Mouse (Mus musculus): ENCODE results near the gene Olfr1450. TPM values are rescaled to one million over a fixed set of nuclear protein-coding genes. Genes with fewer than 3 reads are reported as not detected.
"Not testable (repeated sequence)": the region's sequence is repeated elsewhere in the genome, so short reads cannot be mapped to it uniquely, and the experiment has no call there.

Gene Olfr1450
- polyA plus RNA-seq (2015; fragmentation: Nextera tagmentation; extraction: Ambion mirVana), result not detected in 2 replicates

- WGBS, result 90% methylated on average over 1 of the region's 1 CpGs
- Histone ChIP-seq H3K36me3 (replicated peaks) (no peaks in the 10 kb centered on the region), H3K4me3 (no peak within 1 kb of the TSS), H3K27me3 (replicated peaks) (no peaks in the 10 kb centered on the region), H3K4me2 (no peak within 1 kb of the TSS), H3K9ac (no peak within 1 kb of the TSS), H3K9me3 (peaks cover 8% of the 10 kb centered on the region; the same call in 1 of the 2 replicates), H3K4me1 (no peaks in the 10 kb centered on the region), H3K27ac (no peak within 1 kb of the TSS)
- no peak for ATAC-seq (replicated peaks)
These were observed at the start of gene Olfr1450 for GRCm38 (mm10) chr19:12949958-12950357. Olfr1450 (plus strand) TSS chr19:12950258.

- 98% methylated on average over 1 of the region's 1 CpGs for WGBS
- ATAC-seq (replicated peaks), result no peak
- H3K9me3 ChIP-seq, result no peaks in the 10 kb centered on the region
- no peak within 1 kb of the TSS for H3K27ac ChIP-seq
- no peak within 1 kb of the TSS for H3K4me2 ChIP-seq
- no peaks in the 10 kb centered on the region for H3K4me1 ChIP-seq
- H3K9ac ChIP-seq, result no peak within 1 kb of the TSS
- H3K27me3 ChIP-seq (replicated peaks), result no peaks in the 10 kb centered on the region
- no peak within 1 kb of the TSS for H3K4me3 ChIP-seq
- no peaks in the 10 kb centered on the region for H3K36me3 ChIP-seq (replicated peaks)
These were observed 46.4 kb upstream of the Olfr1450 start, which contains the start of gene Olfr1447 for GRCm38 (mm10) chr19:12903643-12904042. Olfr1447 (minus strand) TSS chr19:12903743.

GRCm38 (mm10) chr19:12924319-12924718 is 25.7 kb upstream of the Olfr1450 start, which contains the start of gene Olfr1448:
Olfr1448 (minus strand) TSS chr19:12924419.
- ATAC-seq (replicated peaks), result no peak
- Histone ChIP-seq H3K4me3 (no peak within 1 kb of the TSS), H3K36me3 (replicated peaks) (no peaks in the 10 kb centered on the region), H3K9ac (no peak within 1 kb of the TSS), H3K27me3 (replicated peaks) (no peaks in the 10 kb centered on the region), H3K4me1 (no peaks in the 10 kb centered on the region), H3K4me2 (no peak within 1 kb of the TSS), H3K9me3 (no peaks in the 10 kb centered on the region), H3K27ac (no peak within 1 kb of the TSS)
- WGBS, result 69% methylated on average over 1 of the region's 1 CpGs

- Histone ChIP-seq H3K27me3 (replicated peaks) (no peaks in the 10 kb centered on the region), H3K36me3 (replicated peaks) (no peaks in the 10 kb centered on the region), H3K4me3 (no peak within 1 kb of the TSS), H3K4me2 (no peak within 1 kb of the TSS), H3K9ac (no peak within 1 kb of the TSS), H3K27ac (no peak within 1 kb of the TSS), H3K4me1 (no peaks in the 10 kb centered on the region), H3K9me3 (no peaks in the 10 kb centered on the region)
- ATAC-seq (replicated peaks), result no peak
These were observed 19.5 kb upstream of the Olfr1450 start, which contains the start of gene Olfr1449 for GRCm38 (mm10) chr19:12930540-12930939. Olfr1449 (plus strand) TSS chr19:12930840.

- not testable (repeated sequence) for H3K4me1 ChIP-seq; H3K27me3 ChIP-seq (replicated peaks); H3K4me3 ChIP-seq; H3K4me2 ChIP-seq; ATAC-seq (replicated peaks); H3K36me3 ChIP-seq (replicated peaks); H3K27ac ChIP-seq; H3K9me3 ChIP-seq; H3K9ac ChIP-seq
- WGBS, result 83% methylated on average over 5 of the region's 5 CpGs
These were observed 20.0 kb downstream of the Olfr1450 start for GRCm38 (mm10) chr19:12970082-12970481.

- not testable (repeated sequence) for H3K9me3 ChIP-seq; H3K4me1 ChIP-seq; H3K9ac ChIP-seq; H3K4me2 ChIP-seq; H3K4me3 ChIP-seq; H3K27me3 ChIP-seq (replicated peaks); ATAC-seq (replicated peaks); H3K27ac ChIP-seq; H3K36me3 ChIP-seq (replicated peaks)
- 97% methylated on average over 4 of the region's 4 CpGs for WGBS
These were observed 42.3 kb downstream of the Olfr1450 start for GRCm38 (mm10) chr19:12992316-12992715.

- no peaks in the 10 kb centered on the region for H3K36me3 ChIP-seq (replicated peaks)
- WGBS, result 68% methylated on average over 2 of the region's 2 CpGs
- ATAC-seq (replicated peaks), result no peak
- H3K4me2 ChIP-seq, result no peak within 1 kb of the TSS
- no peak within 1 kb of the TSS for H3K27ac ChIP-seq
- H3K9me3 ChIP-seq, result peaks cover 5% of the 10 kb centered on the region; the same call in 1 of the 2 replicates
- no peaks in the 10 kb centered on the region for H3K4me1 ChIP-seq
- H3K4me3 ChIP-seq, result no peak within 1 kb of the TSS
- H3K9ac ChIP-seq, result no peak within 1 kb of the TSS
- H3K27me3 ChIP-seq (replicated peaks), result no peaks in the 10 kb centered on the region
These were observed 44.7 kb downstream of the Olfr1450 start, which contains the start of gene Olfr1451 for GRCm38 (mm10) chr19:12994714-12995113. Olfr1451 (plus strand) TSS chr19:12995014.

Other genes with a start within 250 kb of the Olfr1450 start
- 1.1 and 1.4 TPM in 2 replicates for gene Cntf, start 184.6 kb upstream of the Olfr1450 start, polyA plus RNA-seq (2015; fragmentation: Nextera tagmentation; extraction: Ambion mirVana)
- 13.5 and 13.8 TPM in 2 replicates for gene Zfp91, start 154.1 kb upstream of the Olfr1450 start, polyA plus RNA-seq (2015; fragmentation: Nextera tagmentation; extraction: Ambion mirVana)
- gene Lpxn, start 154.1 kb upstream of the Olfr1450 start, polyA plus RNA-seq (2015; fragmentation: Nextera tagmentation; extraction: Ambion mirVana), result 1.0 TPM in 2 replicates
- not detected in 2 replicates for gene Gm5244, start 103.6 kb upstream of the Olfr1450 start, polyA plus RNA-seq (2015; fragmentation: Nextera tagmentation; extraction: Ambion mirVana)
- gene Olfr1444, start 93.0 kb upstream of the Olfr1450 start, polyA plus RNA-seq (2015; fragmentation: Nextera tagmentation; extraction: Ambion mirVana), result not detected in 2 replicates
- not detected in 2 replicates for gene Olfr1445, start 66.4 kb upstream of the Olfr1450 start, polyA plus RNA-seq (2015; fragmentation: Nextera tagmentation; extraction: Ambion mirVana)
- gene Olfr1446, start 56.7 kb upstream of the Olfr1450 start, polyA plus RNA-seq (2015; fragmentation: Nextera tagmentation; extraction: Ambion mirVana), result not detected in 2 replicates
- not detected in 2 replicates for gene Olfr1447, start 46.5 kb upstream of the Olfr1450 start, polyA plus RNA-seq (2015; fragmentation: Nextera tagmentation; extraction: Ambion mirVana)
- not detected in 2 replicates for gene Olfr1448, start 25.8 kb upstream of the Olfr1450 start, polyA plus RNA-seq (2015; fragmentation: Nextera tagmentation; extraction: Ambion mirVana)
- not detected in 2 replicates for gene Olfr1449, start 19.4 kb upstream of the Olfr1450 start, polyA plus RNA-seq (2015; fragmentation: Nextera tagmentation; extraction: Ambion mirVana)
- gene Olfr1451, start 44.8 kb downstream of the Olfr1450 start, polyA plus RNA-seq (2015; fragmentation: Nextera tagmentation; extraction: Ambion mirVana), result not detected in 2 replicates
- gene Olfr1453, start 78.1 kb downstream of the Olfr1450 start, polyA plus RNA-seq (2015; fragmentation: Nextera tagmentation; extraction: Ambion mirVana), result not detected in 2 replicates
- gene Olfr1454, start 110.4 kb downstream of the Olfr1450 start, polyA plus RNA-seq (2015; fragmentation: Nextera tagmentation; extraction: Ambion mirVana), result not detected in 2 replicates
- gene Olfr1457, start 147.6 kb downstream of the Olfr1450 start, polyA plus RNA-seq (2015; fragmentation: Nextera tagmentation; extraction: Ambion mirVana), result not detected in 2 replicates
- not detected in 2 replicates for gene Olfr1458, start 156.5 kb downstream of the Olfr1450 start, polyA plus RNA-seq (2015; fragmentation: Nextera tagmentation; extraction: Ambion mirVana)
- 0.03 TPM in 2 replicates for gene Olfr1459, start 199.3 kb downstream of the Olfr1450 start, polyA plus RNA-seq (2015; fragmentation: Nextera tagmentation; extraction: Ambion mirVana)
- gene Olfr1461, start 212.7 kb downstream of the Olfr1450 start, polyA plus RNA-seq (2015; fragmentation: Nextera tagmentation; extraction: Ambion mirVana), result not detected in 2 replicates
- not detected in 2 replicates for gene Olfr1462, start 235.5 kb downstream of the Olfr1450 start, polyA plus RNA-seq (2015; fragmentation: Nextera tagmentation; extraction: Ambion mirVana)

All from midbrain, embryonic 15.5 days (tissue).